9 mouse cellular contexts compared by ENCODE assay signal in genomic region chr2:20445156-20446155, GRCm38 (mm10).
DNase-seq lines count a peak whose midpoint lies in the region; ATAC-seq lines count a peak whose summit lies in the region.
"Had no signal": no experiment of that assay in that cellular context is flagged by ENCODE, and none has a peak within 500 bp of the region (broad histone marks: within the 10 kb centered on the region; RNA-seq: fewer than 3 reads in every experiment).

No protein-coding gene starts in this region.

- no peaks in the 10 kb centered on the region for H3K27me3 ChIP-seq in liver, embryonic 16.5 days (ENCODE audit: control insufficient read depth, insufficient read depth, low read depth, low read length)
- no peaks in the 10 kb centered on the region for H3K27me3 ChIP-seq in forebrain, embryonic 14.5 days (replicated peaks; ENCODE audit: control insufficient read depth, insufficient read depth, low read length)
- H3K27me3 ChIP-seq: megakaryocyte, embryonic 14.5 days had no signal

- no peaks in the 10 kb centered on the region for H3K36me3 ChIP-seq in liver, embryonic 16.5 days (ENCODE audit: control insufficient read depth, insufficient read depth)
- no peaks in the 10 kb centered on the region for H3K36me3 ChIP-seq in forebrain, embryonic 14.5 days (ENCODE audit: control insufficient read depth, insufficient read depth, low read length)

- peak; percentile 24 for DNase-seq in ZHBTc4 (ENCODE audit: low read depth, low spot score)
- peak; percentile 15 to 63 for DNase-seq in heart, adult 18-20 months
- DNase-seq in kidney, adult 18-20 months, result peak; percentile 37
- DNase-seq in T-cell, adult 2 months (ENCODE audit: low spot score), result no peak
- DNase-seq in right cerebral cortex, postnatal 4 days, result no peak
- no peak for DNase-seq in forebrain, embryonic 14.5 days (ENCODE audit: low spot score)

- H3K27ac ChIP-seq in liver, embryonic 16.5 days (ENCODE audit: low read length), result no peak overlapping the region
- no peak overlapping the region for H3K27ac ChIP-seq in forebrain, embryonic 14.5 days (ENCODE audit: low read depth, low read length)
- H3K27ac ChIP-seq: hindbrain, embryonic 14.5 days had no signal

- no peak overlapping the region for H3K9ac ChIP-seq in liver, embryonic 16.5 days (ENCODE audit: low read depth, low read length)
- no peak overlapping the region for H3K9ac ChIP-seq in forebrain, embryonic 14.5 days (ENCODE audit: low read length)
- H3K9ac ChIP-seq: hindbrain, embryonic 14.5 days had no signal

- H3K4me3 ChIP-seq in liver, embryonic 16.5 days (ENCODE audit: low read depth, low read length), result no peak overlapping the region
- no peak overlapping the region for H3K4me3 ChIP-seq in forebrain, embryonic 14.5 days (ENCODE audit: low read depth, low read length)
- H3K4me3 ChIP-seq: megakaryocyte, embryonic 14.5 days had no signal

- WGBS in liver, embryonic 16.5 days (ENCODE audit: insufficient replicate concordance), result 22% methylated on average over 17 of the region's 17 CpGs
- 77% methylated on average over 17 of the region's 17 CpGs for WGBS in forebrain, embryonic 14.5 days

- H3K9me3 ChIP-seq in liver, embryonic 16.5 days (replicated peaks; ENCODE audit: control insufficient read depth, low read length), result no peaks in the 10 kb centered on the region
- 0 out of 2 replicates have a peak, but pooled peaks cover 2% of the 10 kb centered on the region for H3K9me3 ChIP-seq in forebrain, embryonic 14.5 days (replicated peaks; ENCODE audit: control insufficient read depth, low read length)

- no peaks in the 10 kb centered on the region for H3K4me1 ChIP-seq in liver, embryonic 16.5 days (ENCODE audit: control insufficient read depth, low read depth, low read length)
- H3K4me1 ChIP-seq in forebrain, embryonic 14.5 days (ENCODE audit: control insufficient read depth, insufficient read depth, low read length), result no peaks in the 10 kb centered on the region

- H3K4me2 ChIP-seq in liver, embryonic 16.5 days (ENCODE audit: low read depth, low read length), result no peak overlapping the region
- no peak overlapping the region for H3K4me2 ChIP-seq in forebrain, embryonic 14.5 days (ENCODE audit: low read length)
- H3K4me2 ChIP-seq: hindbrain, embryonic 14.5 days had no signal

- ATAC-seq in liver, embryonic 16.5 days (ENCODE audit: low read depth), result peak; percentile 62
- no peak for ATAC-seq in forebrain, embryonic 14.5 days

Comparison
In these comparisons a context has a peak if more than half of its experiments do, and no peak if none do; other contexts are left out.
1. DNase-seq: peak in ZHBTc4 (single experiment), heart, adult 18-20 months (2 of 2) and kidney, adult 18-20 months (single experiment); none in T-cell, adult 2 months (single experiment), right cerebral cortex, postnatal 4 days (single experiment) and forebrain, embryonic 14.5 days (single experiment).